Mouse (Mus musculus) midbrain, postnatal 0 days (tissue): ENCODE measurements at regions not wholly inside any gene's neighbourhood (a gene's known extent, or its start where the extent isn't known, plus 50 kb on each side); places are given as distances from the start of the nearest gene placed in this dataset.

Source experiments
- ATAC-seq: fragments of 200-750 bp; cut with Nextera tagmentation; 2 replicates; pipeline ENCODE4 v1.8.0; 2017; ENCODE audit warnings: moderate number of reproducible peaks, mild to moderate bottlenecking, moderate TSS enrichment, moderate library complexity; ENCODE audit not compliant: low FRiP score
- DNase-seq: peaks from one replicate; pipeline ENCODE4 v3.0.0-alpha.2; 2015; ENCODE audit warnings: low spot score
- H3K27ac ChIP-seq: fragments of 300-500 bp; sonication (generic); 2 replicates; pipeline ENCODE4 v1.5.1; 2014; ENCODE audit warnings: low read depth, mild to moderate bottlenecking, low read length, mixed read lengths
- H3K27me3 ChIP-seq: fragments of 300-500 bp; sonication (generic); 2 replicates; pipeline ENCODE4 v1.6.1; 2014; ENCODE audit warnings: low read length, control low read depth, mixed read lengths; ENCODE audit not compliant: insufficient read depth
- H3K36me3 ChIP-seq: fragments of 300-500 bp; sonication (generic); 2 replicates; pipeline ENCODE4 v1.6.1; 2014; ENCODE audit warnings: low read length, control low read depth, mixed read lengths; ENCODE audit not compliant: insufficient read depth
- H3K4me1 ChIP-seq: fragments of 300-500 bp; sonication (generic); 2 replicates; pipeline ENCODE4 v1.6.1; 2014; ENCODE audit warnings: mild to moderate bottlenecking, control low read depth, antibody characterized with exemption, low read length, mixed read lengths; ENCODE audit not compliant: insufficient read depth
- H3K4me2 ChIP-seq: fragments of 300-500 bp; sonication (generic); 2 replicates; pipeline ENCODE4 v1.6.1; 2014; ENCODE audit warnings: low read depth, mild to moderate bottlenecking, low read length, mixed read lengths; ENCODE audit not compliant: poor library complexity, severe bottlenecking
- H3K4me3 ChIP-seq: fragments of 300-500 bp; sonication (generic); 2 replicates; pipeline ENCODE4 v1.5.1; 2014; ENCODE audit warnings: low read depth, mild to moderate bottlenecking, low read length, moderate library complexity
- H3K9ac ChIP-seq: fragments of 300-500 bp; sonication (generic); replicated peaks from 2 replicates; pipeline ENCODE4 v1.6.1; 2014; ENCODE audit warnings: mild to moderate bottlenecking, low read length, moderate library complexity, mixed read lengths; ENCODE audit not compliant: poor library complexity, severe bottlenecking
- H3K9me3 ChIP-seq: fragments of 300-500 bp; sonication (generic); 2 replicates; pipeline ENCODE4 v1.6.1; 2016; ENCODE audit warnings: low read length, control low read depth
- CTCF ChIP-seq: IDR thresholded peaks from 2 replicates; pipeline ENCODE4 v1.5.1; 2016; ENCODE audit warnings: antibody characterized with exemption, mild to moderate bottlenecking
- WGBS: fragments of 180-500 bp; shearing (Covaris S2); extraction: QIAGEN DNeasy Blood & Tissue Kit; methylation state at CpG from one replicate; pipeline ENCODE4 v1.1.7; 2014; 5-methylcytosine and 5-hydroxymethylcytosine counted together

- Histone ChIP-seq H3K4me1 (no peaks in the 10 kb centered on the region), H3K9ac (no peak overlapping the region), H3K9me3 (no peaks in the 10 kb centered on the region), H3K4me3 (no peak overlapping the region), H3K27ac (no peak overlapping the region), H3K36me3 (no peaks in the 10 kb centered on the region), H3K4me2 (no peak overlapping the region), H3K27me3 (no peaks in the 10 kb centered on the region)
- WGBS = 61% methylated on average over 3 of the region's 3 CpGs
- DNase-seq (no peak), ATAC-seq (no peak)
- no peak for TF ChIP-seq CTCF
These were observed 56.2 kb upstream of the Larp1 start for GRCm38 (mm10) chr11:57952619-57953018.

- H3K9me3 ChIP-seq = no peaks in the 10 kb centered on the region
- ATAC-seq (no peak), DNase-seq (no peak)
- H3K4me2 ChIP-seq = no peak overlapping the region
- no peak overlapping the region for H3K27ac ChIP-seq
- no peak overlapping the region for H3K9ac ChIP-seq
- H3K4me1 ChIP-seq = no peaks in the 10 kb centered on the region
- TF ChIP-seq CTCF = no peak
- H3K27me3 ChIP-seq = no peaks in the 10 kb centered on the region
- WGBS = 85% methylated on average over 20 of the region's 20 CpGs
- no peaks in the 10 kb centered on the region for H3K36me3 ChIP-seq
- no peak overlapping the region for H3K4me3 ChIP-seq
These were observed 57.1 kb upstream of the Larp1 start for GRCm38 (mm10) chr11:57951541-57952326.

GRCm38 (mm10) chr11:57950989-57951388 is 57.9 kb upstream of the Larp1 start:
- ATAC-seq = no peak
- Histone ChIP-seq H3K9ac (no peak overlapping the region), H3K4me1 (no peaks in the 10 kb centered on the region), H3K27me3 (no peaks in the 10 kb centered on the region), H3K4me3 (no peak overlapping the region), H3K9me3 (no peaks in the 10 kb centered on the region), H3K36me3 (no peaks in the 10 kb centered on the region), H3K27ac (no peak overlapping the region), H3K4me2 (no peak overlapping the region)
- DNase-seq = peak; percentile 62
- TF ChIP-seq CTCF = peak; percentile 91
- WGBS = under 1% methylated on average over 4 of the region's 4 CpGs

GRCm38 (mm10) chr11:57949067-57949466 is 59.8 kb upstream of the Larp1 start:
- 66% methylated on average over 9 of the region's 9 CpGs for WGBS
- no peaks in the 10 kb centered on the region for H3K4me1 ChIP-seq
- H3K9me3 ChIP-seq = no peaks in the 10 kb centered on the region

GRCm38 (mm10) chr11:57947347-57947746 is 61.5 kb upstream of the Larp1 start:
- no peak overlapping the region for H3K9ac ChIP-seq
- H3K27me3 ChIP-seq = no peaks in the 10 kb centered on the region
- H3K36me3 ChIP-seq = no peaks in the 10 kb centered on the region
- no peak overlapping the region for H3K4me2 ChIP-seq
- DNase-seq (no peak), ATAC-seq (no peak)
- TF ChIP-seq CTCF = no peak
- no peak overlapping the region for H3K27ac ChIP-seq
- 88% methylated on average over 4 of the region's 4 CpGs for WGBS
- no peak overlapping the region for H3K4me3 ChIP-seq
- H3K4me1 ChIP-seq = no peaks in the 10 kb centered on the region
- H3K9me3 ChIP-seq = no peaks in the 10 kb centered on the region

More at GRCm38 (mm10) chr11:57949067-57949466, 59.8 kb upstream of the Larp1 start:
- Histone ChIP-seq H3K4me3 (no peak overlapping the region), H3K4me2 (no peak overlapping the region), H3K27me3 (no peaks in the 10 kb centered on the region), H3K36me3 (no peaks in the 10 kb centered on the region), H3K9ac (no peak overlapping the region), H3K27ac (no peak overlapping the region)
- no peak for TF ChIP-seq CTCF
- ATAC-seq (no peak), DNase-seq (no peak)

- 0 out of 2 replicates have a peak overlapping the region, but pooled peaks have one; percentile 30 for H3K9ac ChIP-seq
- 18% methylated on average over 11 of the region's 13 CpGs for WGBS
- peak overlapping the region; percentile 13; the same call in 1 of the 2 replicates for H3K4me3 ChIP-seq
- H3K4me2 ChIP-seq = peak overlapping the region; percentile 46
- no peak overlapping the region for H3K27ac ChIP-seq
- ATAC-seq (0 out of 2 replicates have a peak, but pooled peaks have one; percentile 41), DNase-seq (peak; percentile 67)
- peak; percentile 93 for TF ChIP-seq CTCF
- no peaks in the 10 kb centered on the region for H3K9me3 ChIP-seq
- no peaks in the 10 kb centered on the region for H3K36me3 ChIP-seq
- 0 out of 2 replicates have a peak, but pooled peaks cover 3% of the 10 kb centered on the region for H3K27me3 ChIP-seq
- no peaks in the 10 kb centered on the region for H3K4me1 ChIP-seq
These were observed 74.4 kb upstream of the Larp1 start for GRCm38 (mm10) chr11:57934391-57934850.
